In the genomic region with DNA sequence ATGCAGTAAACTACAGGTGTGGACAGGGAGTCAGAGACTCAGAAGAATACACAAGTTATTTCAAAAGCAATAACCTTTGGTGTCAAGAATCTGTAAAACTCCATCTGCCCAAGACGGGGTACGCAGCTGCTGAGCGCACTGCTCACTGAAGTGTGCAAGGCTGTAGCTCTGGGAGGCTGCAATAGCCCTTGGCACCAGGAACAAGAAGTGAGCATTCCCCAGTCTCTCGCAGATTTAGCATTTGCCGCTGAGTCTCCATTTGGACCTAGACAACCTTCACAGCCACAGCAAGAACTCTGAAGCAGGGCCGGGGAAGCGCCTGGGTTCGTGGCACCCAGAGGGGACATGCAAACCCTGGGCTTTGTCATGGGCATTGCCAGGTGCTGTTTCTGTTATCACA, we compare ENCODE assay signal across 17 mouse cellular contexts.
"Had no signal": no experiment of that assay in that cellular context is flagged by ENCODE, and none has a peak within 500 bp of the region (broad histone marks: within the 10 kb centered on the region; RNA-seq: fewer than 3 reads in every experiment).

No protein-coding gene starts in this region.

- DNase-seq: lung, adult 18-20 months; lung, embryonic 14.5 days; lung, postnatal 10 days; lung, postnatal 4 days; right cerebral cortex, adult 18-20 months; right cerebral cortex, postnatal 25 days; right cerebral cortex, postnatal 4 days; spleen, adult 18-20 months; thymus, adult 18-20 months; thymus, postnatal 14 days; thymus, postnatal 36 days had no signal

- H3K27me3 ChIP-seq: midbrain, embryonic 13.5 days; neural tube, embryonic 13.5 days; neural tube, embryonic 15.5 days had no signal

- H3K9ac ChIP-seq: lung, embryonic 14.5 days; midbrain, embryonic 13.5 days; neural tube, embryonic 13.5 days; neural tube, embryonic 15.5 days had no signal

- H3K4me2 ChIP-seq: lung, embryonic 14.5 days; midbrain, embryonic 13.5 days; neural tube, embryonic 13.5 days; neural tube, embryonic 15.5 days had no signal

- H3K36me3 ChIP-seq: midbrain, embryonic 10.5 days; midbrain, embryonic 13.5 days; neural tube, embryonic 13.5 days; neural tube, embryonic 15.5 days had no signal

- ATAC-seq: midbrain, embryonic 13.5 days; midbrain, embryonic 16.5 days had no signal

- H3K27ac ChIP-seq: midbrain, embryonic 10.5 days; midbrain, embryonic 13.5 days; neural tube, embryonic 13.5 days; neural tube, embryonic 15.5 days had no signal

- H3K4me3 ChIP-seq: midbrain, embryonic 10.5 days; midbrain, embryonic 13.5 days; myocyte; neural tube, embryonic 13.5 days; neural tube, embryonic 15.5 days had no signal

- H3K9me3 ChIP-seq: midbrain, embryonic 10.5 days; midbrain, embryonic 13.5 days; neural tube, embryonic 15.5 days had no signal
